Mouse (Mus musculus) kidney, embryonic 14.5 days (tissue): ENCODE measurements around the gene Sh3d21. TPM values are rescaled to one million over a fixed set of nuclear protein-coding genes. Genes with fewer than 3 reads are reported as not detected.
A peak's percentile ranks its signal among the peaks of the same experiment; 100 is the strongest.
"Not testable (repeated sequence)": the region's sequence is repeated elsewhere in the genome, so short reads cannot be mapped to it uniquely, and the experiment has no call there.

Experiments
- ATAC-seq: fragments of 200-750 bp; cut with Nextera tagmentation; 2 replicates; pipeline ENCODE4 v1.8.0; 2017; ENCODE audit warnings: moderate number of reproducible peaks, mild to moderate bottlenecking, moderate TSS enrichment, moderate library complexity; ENCODE audit not compliant: low FRiP score, low TSS enrichment
- H3K27ac ChIP-seq: fragments of 300-500 bp; sonication (generic); 2 replicates; pipeline ENCODE4 v1.5.1; 2014; ENCODE audit warnings: low read depth, mild to moderate bottlenecking, low read length, moderate library complexity, mixed read lengths
- H3K27me3 ChIP-seq: fragments of 300-500 bp; sonication (generic); 2 replicates; pipeline ENCODE4 v1.6.1; 2014; ENCODE audit warnings: mild to moderate bottlenecking, low read length; ENCODE audit not compliant: control insufficient read depth, insufficient read depth
- H3K36me3 ChIP-seq: fragments of 300-500 bp; sonication (generic); 2 replicates; pipeline ENCODE4 v1.6.1; 2014; ENCODE audit warnings: low read length, mixed read lengths; ENCODE audit not compliant: control insufficient read depth, insufficient read depth
- H3K4me1 ChIP-seq: fragments of 300-500 bp; sonication (generic); 2 replicates; pipeline ENCODE4 v1.6.1; 2014; ENCODE audit warnings: low read length, mixed read lengths; ENCODE audit not compliant: control insufficient read depth, insufficient read depth
- H3K4me2 ChIP-seq: fragments of 300-500 bp; sonication (generic); replicated peaks from 2 replicates; pipeline ENCODE4 v1.6.1; 2014; ENCODE audit warnings: low read depth, mild to moderate bottlenecking, low read length
- H3K4me3 ChIP-seq: fragments of 300-500 bp; sonication (generic); 2 replicates; pipeline ENCODE4 v1.5.1; 2014; ENCODE audit warnings: mild to moderate bottlenecking, low read length
- H3K9ac ChIP-seq: fragments of 300-500 bp; sonication (generic); 2 replicates; pipeline ENCODE4 v1.6.1; 2014; ENCODE audit warnings: low read depth, mild to moderate bottlenecking, low read length, moderate library complexity
- H3K9me3 ChIP-seq: fragments of 300-500 bp; sonication (generic); 2 replicates; pipeline ENCODE4 v1.6.1; 2016; ENCODE audit warnings: low read length; ENCODE audit not compliant: control insufficient read depth
- WGBS: fragments of 180-500 bp; shearing (Covaris S2); extraction: QIAGEN DNeasy Blood & Tissue Kit; methylation state at CpG from one replicate; pipeline ENCODE4 v1.1.7; 2014; 5-methylcytosine and 5-hydroxymethylcytosine counted together
- polyA plus RNA-seq: library from polyadenylated mRNA; unstranded; fragments of >200 nt; fragmentation: Nextera tagmentation; extraction: Ambion mirVana; gene quantifications from 2 replicates; pipeline ENCODE4 v1.2.1, GENCODE M21; 2014

Gene Sh3d21
- polyA plus RNA-seq, 1 experiment from 2014 or later = 8.7 TPM

- H3K4me3 ChIP-seq = no peak overlapping the region
- no peaks in the 10 kb centered on the region for H3K9me3 ChIP-seq
- no peaks in the 10 kb centered on the region for H3K4me1 ChIP-seq
- H3K36me3 ChIP-seq = peaks cover 73% of the 10 kb centered on the region
- no peak; the same call in 1 of the 2 replicates for ATAC-seq
- H3K4me2 ChIP-seq = no peak overlapping the region
- no peak overlapping the region for H3K27ac ChIP-seq
- no peaks in the 10 kb centered on the region for H3K27me3 ChIP-seq
- H3K9ac ChIP-seq = no peak overlapping the region
- WGBS = 57% methylated on average over 7 of the region's 7 CpGs
These were observed 18.1 kb upstream of the Sh3d21 start for GRCm38 (mm10) chr4:126181170-126181957.

GRCm38 (mm10) chr4:126175980-126176379, 12.7 kb upstream of the Sh3d21 start:
- not testable (repeated sequence) for H3K27me3 ChIP-seq, H3K9me3 ChIP-seq, H3K4me2 ChIP-seq, H3K4me3 ChIP-seq, H3K4me1 ChIP-seq, H3K27ac ChIP-seq, H3K9ac ChIP-seq, ATAC-seq
- 94% methylated on average over 7 of the region's 7 CpGs for WGBS
- peaks cover 92% of the 10 kb centered on the region for H3K36me3 ChIP-seq

- Histone ChIP-seq H3K4me1 (no peaks in the 10 kb centered on the region), H3K9me3 (no peaks in the 10 kb centered on the region), H3K27ac (no peak overlapping the region), H3K4me2 (no peak overlapping the region), H3K4me3 (no peak overlapping the region), H3K9ac (no peak overlapping the region), H3K27me3 (no peaks in the 10 kb centered on the region), H3K36me3 (peaks cover 92% of the 10 kb centered on the region)
- no peak for ATAC-seq
- WGBS = 93% methylated on average over 5 of the region's 5 CpGs
These were observed 10.5 kb upstream of the Sh3d21 start for GRCm38 (mm10) chr4:126173800-126174199.

- ATAC-seq, H3K4me2 ChIP-seq, H3K27me3 ChIP-seq, H3K27ac ChIP-seq, H3K9me3 ChIP-seq, H3K4me3 ChIP-seq, H3K9ac ChIP-seq, H3K4me1 ChIP-seq: not testable (repeated sequence)
- peaks cover 92% of the 10 kb centered on the region for H3K36me3 ChIP-seq
- WGBS = 94% methylated on average over 5 of the region's 5 CpGs
These were observed 7.4 kb upstream of the Sh3d21 start for GRCm38 (mm10) chr4:126170737-126171136.

- H3K36me3 ChIP-seq = peaks cover 77% of the 10 kb centered on the region
- H3K4me3 ChIP-seq = no peak overlapping the region
- 91% methylated on average over 6 of the region's 6 CpGs for WGBS
These were observed 5.6 kb upstream of the Sh3d21 start for GRCm38 (mm10) chr4:126168851-126169250.

GRCm38 (mm10) chr4:126166084-126166483, 2.8 kb upstream of the Sh3d21 start:
- Histone ChIP-seq H3K9ac (no peak overlapping the region), H3K4me1 (peaks cover 16% of the 10 kb centered on the region; the same call in 1 of the 2 replicates), H3K27me3 (no peaks in the 10 kb centered on the region), H3K27ac (no peak overlapping the region), H3K4me2 (no peak overlapping the region), H3K36me3 (peaks cover 50% of the 10 kb centered on the region), H3K9me3 (no peaks in the 10 kb centered on the region), H3K4me3 (no peak overlapping the region)
- ATAC-seq = no peak
- WGBS = 78% methylated on average over 3 of the region's 3 CpGs

More at GRCm38 (mm10) chr4:126168851-126169250, 5.6 kb upstream of the Sh3d21 start:
- Histone ChIP-seq H3K9me3 (no peaks in the 10 kb centered on the region), H3K27me3 (no peaks in the 10 kb centered on the region), H3K9ac (no peak overlapping the region), H3K4me1 (no peaks in the 10 kb centered on the region), H3K27ac (no peak overlapping the region), H3K4me2 (no peak overlapping the region)
- no peak for ATAC-seq

GRCm38 (mm10) chr4:126165092-126165491, 1.8 kb upstream of the Sh3d21 start:
- WGBS = 69% methylated on average over 8 of the region's 10 CpGs

GRCm38 (mm10) chr4:126163685-126164084, 394 bp upstream of the Sh3d21 start:
- Histone ChIP-seq H3K27me3 (no peaks in the 10 kb centered on the region), H3K36me3 (peaks cover 28% of the 10 kb centered on the region), H3K4me1 (peaks cover 16% of the 10 kb centered on the region; the same call in 1 of the 2 replicates), H3K4me3 (no peak overlapping the region), H3K9ac (no peak overlapping the region), H3K9me3 (no peaks in the 10 kb centered on the region), H3K4me2 (no peak overlapping the region), H3K27ac (peak overlapping the region; percentile 80; the same call in 1 of the 2 replicates)
- 46% methylated on average over 4 of the region's 4 CpGs for WGBS
- no peak for ATAC-seq

More at GRCm38 (mm10) chr4:126165092-126165491, 1.8 kb upstream of the Sh3d21 start:
- ATAC-seq, H3K4me3 ChIP-seq, H3K4me2 ChIP-seq, H3K27ac ChIP-seq, H3K9ac ChIP-seq, H3K9me3 ChIP-seq, H3K27me3 ChIP-seq: not testable (repeated sequence)
- Histone ChIP-seq H3K36me3 (peaks cover 42% of the 10 kb centered on the region), H3K4me1 (peaks cover 16% of the 10 kb centered on the region; the same call in 1 of the 2 replicates)

GRCm38 (mm10) chr4:126162544-126163066, 686 bp downstream of the Sh3d21 start:
- H3K4me3 ChIP-seq = peak overlapping the region; percentile 61
- H3K9ac ChIP-seq = peak overlapping the region; percentile 88
- peaks cover 16% of the 10 kb centered on the region; the same call in 1 of the 2 replicates for H3K4me1 ChIP-seq
- ATAC-seq = peak; percentile 90
- peak overlapping the region; percentile 98 for H3K4me2 ChIP-seq
- H3K9me3 ChIP-seq = no peaks in the 10 kb centered on the region
- peaks cover 18% of the 10 kb centered on the region for H3K36me3 ChIP-seq
- under 1% methylated on average over 39 of the region's 44 CpGs for WGBS
- H3K27ac ChIP-seq = peak overlapping the region; percentile 80
- no peaks in the 10 kb centered on the region for H3K27me3 ChIP-seq
